Mouse (Mus musculus): ENCODE measurements around the gene Rev3l.

- TF ChIP-seq GATA1 (IDR thresholded peaks at IDR 0.05; ENCODE audit: borderline replicate concordance, low read length) (no peak), CTCF (IDR thresholded peaks at IDR 0.05; ENCODE audit: low read depth, low read length) (no peak), POLR2AphosphoS5 (IDR thresholded peaks at IDR 0.05; ENCODE audit: insufficient replicate concordance, low read depth, low read length) (no peak)
Observed at GRCm38 (mm10) chr10:39707717-39708510, 24.0 kb upstream of the Rev3l start.
